Mouse (Mus musculus) layer of hippocampus, postnatal 36 days (tissue): Measurements from ENCODE around the gene Tmem94. TPM values are rescaled to one million over a fixed set of nuclear protein-coding genes. Genes with fewer than 3 reads are reported as not detected.

Source experiments
- DNase-seq, 2 experiments: peaks; one replicate each; pipeline ENCODE4 v3.0.0; 2022
- total RNA-seq, 2 experiments: library from RNA; stranded (reverse); gene quantifications; 2 replicates each; pipeline ENCODE4 v1.2.3; 2021

Gene Tmem94
- total RNA-seq, 2 experiments from 2014 or later = 49.6 to 50.1 TPM

DNA sequence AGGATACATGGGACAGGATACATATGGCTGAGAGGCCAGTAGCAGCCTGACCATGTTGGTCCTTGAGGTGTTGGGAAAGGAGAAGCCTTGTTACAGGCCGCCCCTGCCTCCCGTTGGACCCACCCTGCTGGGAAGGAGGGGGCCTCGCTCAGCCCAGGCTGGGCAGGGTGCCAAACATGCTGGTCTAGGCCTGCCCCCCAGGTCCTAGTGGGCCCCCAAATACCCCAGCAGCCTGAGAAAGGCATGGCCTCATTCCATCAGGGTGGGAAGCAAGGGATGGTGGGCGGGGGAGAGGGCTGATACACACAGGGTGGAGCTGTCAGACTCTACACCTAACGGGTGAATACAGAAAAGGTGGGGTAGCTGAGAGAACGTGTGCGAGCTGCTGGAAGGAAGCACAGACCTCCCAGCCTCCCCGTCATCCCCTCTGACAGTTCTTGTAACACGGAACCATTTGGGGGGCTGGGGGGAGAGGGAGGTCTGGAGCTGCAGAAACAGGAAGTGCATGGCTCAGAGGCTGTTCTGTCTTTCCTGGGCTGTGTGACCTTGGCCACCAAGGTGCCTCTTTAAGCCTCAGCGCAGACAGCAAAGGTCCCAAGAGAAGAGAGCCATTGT is 43.6 kb downstream of the Tmem94 start:
- DNase-seq = no peak

- no peak for DNase-seq
Observed at GRCm38 (mm10) chr11:115809311-115809781, 44.1 kb downstream of the Tmem94 start.

GRCm38 (mm10) chr11:115810377-115810776 is 45.1 kb downstream of the Tmem94 start:
- DNase-seq = peak in 1 of 2 experiments; percentile 23

GRCm38 (mm10) chr11:115811381-115812093 is 46.3 kb downstream of the Tmem94 start:
- DNase-seq = peak in 1 of 2 experiments; percentile 27

- no peak for DNase-seq
Observed at GRCm38 (mm10) chr11:115812095-115812494, 46.9 kb downstream of the Tmem94 start.

GRCm38 (mm10) chr11:115812533-115813420 is 47.5 kb downstream of the Tmem94 start:
- DNase-seq = no peak

GRCm38 (mm10) chr11:115813507-115814296 is 48.5 kb downstream of the Tmem94 start, which contains the start of gene Caskin2:
Gene Caskin2, minus strand, starts transcription at chr11:115813639.
- DNase-seq = peak; percentile 85 to 86

DNA sequence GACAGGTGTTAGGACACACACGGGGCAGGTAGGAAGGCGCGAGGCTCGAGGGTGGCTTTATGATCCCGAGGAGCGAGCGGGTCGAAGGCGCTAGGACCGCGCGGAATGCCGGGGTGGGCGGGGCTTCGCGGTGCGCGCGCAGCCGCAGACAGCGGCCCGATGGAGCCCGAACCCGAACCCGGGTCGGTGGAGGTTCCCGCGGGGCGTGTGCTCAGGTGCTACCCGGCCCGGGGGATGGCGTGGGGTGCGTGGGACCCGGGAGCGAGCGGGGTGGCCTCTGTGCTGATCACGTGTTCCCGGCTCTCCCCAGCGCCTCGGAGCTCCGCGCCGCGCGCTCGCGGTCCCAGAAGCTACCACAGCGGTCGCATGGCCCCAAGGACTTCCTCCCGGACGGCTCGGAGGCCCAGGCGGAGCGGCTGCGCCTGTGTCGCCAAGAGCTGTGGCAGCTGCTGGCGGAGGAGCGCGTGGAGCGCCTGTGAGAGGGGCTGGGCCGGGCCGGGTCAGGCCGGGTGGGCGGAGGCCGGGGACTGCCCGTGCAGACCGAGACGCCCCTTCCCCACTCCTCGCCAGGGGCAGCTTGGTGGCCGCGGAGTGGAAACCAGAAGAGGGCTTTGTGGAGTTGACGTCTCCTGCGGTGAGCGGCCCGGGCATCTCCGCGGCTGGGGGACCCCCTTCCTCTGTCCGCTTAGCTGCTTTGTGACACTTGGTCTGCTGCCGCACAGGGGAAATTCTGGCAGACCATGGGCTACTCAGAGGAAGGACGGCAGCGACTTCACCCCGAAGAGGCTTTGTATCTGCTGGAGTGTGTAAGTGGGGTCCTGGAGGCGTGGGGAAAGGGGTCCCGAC is 49.6 kb downstream of the Tmem94 start, which contains the start of gene Tsen54:
Gene Tsen54, plus strand, starts transcription at position 120 of the 846 bp plus-strand sequence.
- DNase-seq = peak; percentile 84

DNA sequence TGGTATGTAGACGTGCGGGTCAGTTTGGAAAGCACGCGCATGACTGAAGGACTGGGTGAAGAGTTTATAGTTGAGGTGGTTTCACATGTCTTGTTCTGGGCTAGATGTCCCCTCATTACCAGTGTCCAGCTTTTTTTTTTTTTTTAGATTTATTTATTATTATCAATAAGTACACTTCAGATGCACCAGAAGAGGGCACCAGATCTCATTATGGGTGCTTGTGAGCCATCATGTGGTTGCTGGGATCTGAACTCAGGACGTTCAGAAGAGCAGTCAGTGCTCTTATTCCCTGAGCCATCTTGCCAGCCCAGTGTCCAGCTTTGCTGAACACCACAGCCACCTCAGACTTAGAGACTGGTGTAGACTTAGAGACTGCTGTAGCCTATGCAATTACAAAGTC is 52.1 kb downstream of the Tmem94 start:
- DNase-seq = no peak

- no peak for DNase-seq
Observed at GRCm38 (mm10) chr11:115819915-115820623, 54.8 kb downstream of the Tmem94 start.

DNA sequence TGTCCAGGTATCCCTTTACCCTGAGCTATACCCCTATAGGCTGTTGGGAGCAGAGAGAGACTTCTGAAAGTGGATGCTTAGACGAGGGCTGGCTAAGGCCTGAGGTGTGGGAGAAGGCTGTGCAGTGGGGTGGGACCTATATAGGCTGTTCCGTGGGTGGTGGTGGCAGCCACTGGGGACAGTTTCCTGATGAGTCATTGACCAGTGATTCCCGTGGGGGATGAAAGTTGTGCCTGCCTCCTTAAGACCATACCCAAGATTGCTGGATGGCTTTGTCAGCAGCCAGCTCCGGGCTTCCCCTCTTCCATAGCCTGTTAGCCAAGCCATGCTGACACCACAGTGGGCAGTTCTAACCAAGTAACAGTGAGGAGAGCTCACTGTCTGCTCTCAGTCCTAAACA is 55.8 kb downstream of the Tmem94 start:
- DNase-seq = no peak

DNA sequence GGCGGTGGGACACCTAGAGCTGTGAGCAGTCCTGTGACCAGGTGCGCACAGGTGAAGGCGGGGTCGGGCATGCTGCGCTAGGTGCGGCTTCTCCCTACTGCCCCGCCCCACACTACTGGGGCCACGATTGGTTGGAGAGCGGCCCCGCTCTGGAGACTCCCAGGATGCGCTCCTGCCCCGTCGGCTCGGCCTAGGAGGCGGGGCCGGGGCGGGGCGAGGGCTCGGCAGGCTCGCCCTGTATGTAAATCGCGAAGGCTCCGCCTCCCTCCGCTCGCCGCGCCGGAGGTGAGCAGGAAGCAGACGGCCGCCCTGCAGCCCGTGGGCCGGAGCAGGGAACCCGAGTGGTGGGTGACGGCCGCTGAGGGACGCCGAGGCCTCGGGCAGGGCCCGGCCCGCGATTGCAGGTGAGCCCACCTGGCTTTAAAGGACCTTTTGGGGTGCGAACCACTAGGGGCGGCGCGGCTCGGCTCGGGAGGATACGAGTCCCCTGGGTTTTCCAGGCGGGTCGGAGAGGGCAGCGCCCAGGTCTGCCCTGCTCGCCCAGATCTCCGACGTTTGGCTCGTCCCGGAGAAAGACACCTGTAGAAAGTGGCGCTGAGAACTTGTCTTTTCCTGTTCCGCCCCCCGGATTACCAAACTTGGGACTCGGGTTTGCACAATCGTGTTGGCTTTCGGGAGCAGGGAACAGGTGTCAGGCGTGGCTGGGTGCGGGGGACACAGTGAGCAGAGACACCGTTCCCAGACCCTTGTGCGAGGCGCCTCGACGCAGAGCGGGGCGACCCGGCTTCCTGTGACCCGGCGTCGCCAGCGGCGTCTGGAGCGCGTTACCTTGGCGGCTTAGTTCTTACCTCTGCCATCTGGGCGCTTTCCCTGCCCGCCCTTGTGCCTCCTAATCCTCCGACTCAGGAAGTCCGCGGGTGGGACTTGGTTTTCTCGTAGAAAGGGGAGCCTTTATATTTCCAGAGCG is 58.8 kb downstream of the Tmem94 start, which contains the start of gene Llgl2:
Gene Llgl2, plus strand, starts transcription at position 276 of the 967 bp plus-strand sequence.
- peak; percentile 54 to 70 for DNase-seq

GRCm38 (mm10) chr11:115824813-115825212 is 59.6 kb downstream of the Tmem94 start:
- DNase-seq = no peak

DNA sequence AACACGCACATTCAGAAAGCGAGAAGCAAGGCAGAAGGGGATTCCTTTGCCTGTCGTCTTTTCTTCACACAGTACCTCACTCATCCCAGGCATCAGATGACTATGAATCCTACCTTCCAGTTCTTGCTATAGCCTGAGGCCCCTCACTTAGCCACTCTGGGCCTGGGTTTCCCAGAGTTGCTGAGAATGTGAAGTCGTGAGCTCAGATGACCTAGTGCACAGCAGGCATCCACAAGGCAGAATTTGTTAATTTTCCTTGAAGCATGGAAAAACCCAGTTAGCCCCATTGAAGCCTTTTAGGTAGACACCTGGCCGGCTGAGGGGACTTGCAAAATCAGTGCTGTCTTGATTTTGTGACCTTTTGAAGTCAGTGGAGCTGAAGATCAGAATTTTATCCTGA is 61.3 kb downstream of the Tmem94 start:
- DNase-seq = no peak

- DNase-seq = no peak
Observed at GRCm38 (mm10) chr11:115827624-115828023, 62.4 kb downstream of the Tmem94 start.

DNA sequence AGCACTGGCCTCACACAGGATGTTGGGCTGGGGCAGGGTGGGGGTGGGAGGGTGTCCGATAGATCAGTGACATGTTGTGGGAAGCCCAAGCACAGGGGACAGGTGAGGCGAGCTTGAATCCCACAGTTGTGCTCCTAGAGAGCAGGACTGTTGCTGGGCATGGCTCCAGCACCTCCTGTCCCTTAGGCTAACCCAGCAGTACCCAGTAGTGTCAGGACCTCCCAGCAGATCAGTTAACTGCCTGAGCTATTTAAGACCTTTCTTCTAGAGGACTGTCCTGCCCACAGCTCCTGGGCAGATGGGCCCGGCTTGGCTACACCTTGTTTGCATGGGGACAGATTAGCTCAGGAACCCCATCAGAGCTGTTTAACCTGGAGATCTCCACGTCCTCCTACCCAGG is 63.8 kb downstream of the Tmem94 start:
- no peak for DNase-seq

DNA sequence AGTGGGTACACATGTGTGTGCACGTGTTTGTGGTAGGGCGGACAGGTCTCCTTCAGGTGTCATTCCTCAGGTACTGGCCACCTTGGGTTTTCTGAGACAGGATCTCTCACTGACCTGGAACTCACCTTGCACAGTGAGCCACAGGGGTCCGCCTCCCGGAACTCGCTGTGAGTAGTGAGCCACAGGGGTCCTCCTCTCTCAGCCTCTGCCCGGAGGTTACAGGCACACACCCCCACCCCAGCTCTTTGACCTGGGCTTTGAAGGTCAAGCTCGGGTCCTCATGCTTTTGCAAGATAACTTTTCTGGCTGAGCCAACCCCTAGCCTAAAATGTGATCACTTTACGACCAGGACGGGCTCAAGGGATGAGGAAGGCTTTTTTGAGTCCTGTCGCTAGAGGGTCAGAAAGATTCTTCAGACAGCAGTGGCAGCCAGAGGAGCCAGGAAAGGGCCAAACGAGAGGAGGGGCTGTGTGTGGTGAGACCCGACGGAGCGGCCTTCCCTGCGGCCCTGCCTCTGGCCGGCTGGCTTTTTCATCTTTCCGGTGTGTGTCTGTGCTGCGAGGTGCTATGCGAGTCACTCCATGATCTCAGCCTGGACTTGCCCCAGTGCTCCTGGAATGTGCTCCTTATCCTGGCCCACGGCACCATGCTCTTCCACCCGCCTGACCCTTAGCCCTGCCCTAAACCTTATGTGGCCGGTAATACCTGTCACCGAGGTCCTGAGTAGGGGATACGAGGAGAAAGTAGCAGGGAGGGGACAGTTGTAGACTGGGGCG is 65.5 kb downstream of the Tmem94 start:
- DNase-seq = no peak

DNA sequence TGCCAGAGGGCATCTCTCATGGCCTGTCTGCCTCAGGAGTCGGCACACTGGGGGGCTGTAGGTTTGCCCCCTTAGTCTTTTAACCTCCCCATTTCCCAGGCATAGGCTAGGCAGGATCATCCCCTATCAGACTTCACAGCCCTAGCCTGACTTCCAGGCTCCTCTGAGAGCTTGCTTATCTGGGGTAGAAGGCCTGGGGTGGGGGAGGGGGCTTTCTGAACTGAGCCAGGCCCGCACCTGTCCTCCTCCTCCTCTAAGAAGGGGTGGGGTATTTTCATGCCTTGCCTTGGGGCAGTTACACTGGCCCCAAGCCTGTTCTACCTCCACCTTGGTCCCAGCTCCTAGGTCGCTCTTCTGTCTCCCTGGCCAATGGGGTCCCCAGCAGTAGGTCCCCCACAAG is 66.3 kb downstream of the Tmem94 start:
- no peak for DNase-seq
